Mouse (Mus musculus): ENCODE results near the gene Tmx2. TPM values are rescaled to one million over a fixed set of nuclear protein-coding genes. Genes with fewer than 3 reads are reported as not detected.
"Not testable (repeated sequence)": the region's sequence is repeated elsewhere in the genome, so short reads cannot be mapped to it uniquely, and the experiment has no call there.

Gene Tmx2
- 100 to 1,000 TPM; 243 to 260 (median 256) TPM for total RNA-seq (2022)

- no peak for DNase-seq (ENCODE audit: low spot score in 2 of 2)
These were observed at the start of gene Tmx2 for GRCm38 (mm10) chr2:84679016-84679415. Tmx2 (minus strand) TSS chr2:84679140.

DNA sequence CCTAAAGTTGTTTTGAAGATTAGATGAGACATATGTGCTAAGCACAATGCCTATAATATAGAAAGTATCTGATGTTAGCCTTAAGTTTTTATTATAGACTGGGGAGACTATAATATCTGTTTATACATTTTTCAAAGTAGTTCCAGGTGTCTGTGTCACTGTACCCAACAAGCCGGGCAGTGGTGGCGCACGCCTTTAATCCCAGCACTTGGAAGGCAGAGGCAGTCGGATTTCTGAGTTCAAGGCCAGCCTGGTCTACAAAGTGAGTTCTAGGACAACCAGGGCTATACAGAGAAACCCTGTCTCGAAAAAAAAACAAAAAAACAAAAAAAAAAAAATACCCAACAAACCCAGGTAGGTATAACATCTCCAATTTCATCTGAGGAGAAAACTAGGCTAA is 49.3 kb upstream of the Tmx2 start:
- DNase-seq (ENCODE audit: low spot score in 2 of 2), result not testable (repeated sequence)

- DNase-seq (ENCODE audit: low spot score in 2 of 2), result peak; percentile 94 to 96
These were observed 48.4 kb upstream of the Tmx2 start, which contains the start of gene Clp1 for GRCm38 (mm10) chr2:84727172-84727858. Clp1 (minus strand) TSS chr2:84727350.

- no peak for DNase-seq (ENCODE audit: low spot score in 2 of 2)
These were observed 47.8 kb upstream of the Tmx2 start for GRCm38 (mm10) chr2:84726716-84727115.

DNA sequence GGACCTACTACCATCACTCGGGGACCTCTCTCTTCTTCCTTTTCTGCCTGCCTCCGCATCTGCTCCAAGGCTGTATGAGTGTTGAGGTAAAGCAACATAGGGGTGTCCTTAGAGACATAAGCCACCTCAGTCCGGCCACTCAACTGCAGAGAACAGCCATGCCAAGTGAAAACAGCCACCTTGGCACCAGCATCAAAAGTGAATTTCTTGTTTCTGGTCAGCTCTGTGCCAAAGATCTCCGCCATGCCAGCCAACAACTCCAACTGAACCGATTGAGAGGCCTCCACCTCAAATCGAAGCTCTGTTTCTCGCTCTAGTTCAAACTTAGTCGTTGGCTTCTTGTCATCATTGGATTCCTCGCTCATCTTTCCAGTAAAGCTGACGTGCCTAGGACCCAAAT is 46.8 kb upstream of the Tmx2 start:
- DNase-seq (ENCODE audit: low spot score in 2 of 2), result no peak

DNA sequence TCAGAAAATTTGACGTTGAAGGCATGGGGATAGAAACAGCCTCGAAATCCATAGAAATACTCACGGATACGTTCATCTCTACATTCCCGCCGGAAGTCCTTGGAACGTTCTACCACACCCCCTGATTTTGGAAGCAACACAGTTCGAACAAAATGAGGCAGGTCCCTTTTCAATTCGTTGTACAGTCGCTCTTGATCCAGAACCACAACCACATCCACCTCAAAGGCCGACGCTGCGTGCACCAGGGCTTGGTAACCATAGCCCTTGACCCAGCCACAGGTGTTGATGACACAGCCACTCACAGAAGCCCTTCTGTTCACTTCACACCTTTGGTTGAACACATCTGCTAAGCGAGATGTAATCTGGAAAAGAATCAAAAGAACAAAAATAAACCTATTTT is 44.9 kb upstream of the Tmx2 start:
- no peak for DNase-seq (ENCODE audit: low spot score in 2 of 2)

DNA sequence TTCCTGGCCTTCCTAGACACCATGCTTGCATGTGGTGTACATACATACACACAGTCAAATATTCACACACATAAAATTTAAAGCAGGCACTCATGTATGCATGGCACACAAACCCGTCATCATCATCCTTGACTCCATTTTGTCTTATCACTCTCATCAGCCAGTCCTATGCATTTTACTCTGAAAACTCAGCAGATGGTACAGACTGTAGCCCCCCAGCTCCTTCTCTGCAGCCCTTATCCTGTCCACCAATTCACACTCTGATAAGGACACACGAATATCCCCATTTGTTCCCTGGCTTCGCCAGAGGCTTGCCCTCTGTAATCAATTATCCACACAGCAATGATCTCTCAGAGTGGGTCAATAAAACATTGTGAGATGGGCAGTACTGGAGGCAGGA is 42.2 kb upstream of the Tmx2 start:
- DNase-seq (ENCODE audit: low spot score in 2 of 2), result no peak

- DNase-seq (ENCODE audit: low spot score in 2 of 2), result no peak
These were observed 41.8 kb upstream of the Tmx2 start for GRCm38 (mm10) chr2:84720718-84721117.

GRCm38 (mm10) chr2:84717357-84717756 is 38.4 kb upstream of the Tmx2 start:
- DNase-seq (ENCODE audit: low spot score in 2 of 2), result no peak

DNA sequence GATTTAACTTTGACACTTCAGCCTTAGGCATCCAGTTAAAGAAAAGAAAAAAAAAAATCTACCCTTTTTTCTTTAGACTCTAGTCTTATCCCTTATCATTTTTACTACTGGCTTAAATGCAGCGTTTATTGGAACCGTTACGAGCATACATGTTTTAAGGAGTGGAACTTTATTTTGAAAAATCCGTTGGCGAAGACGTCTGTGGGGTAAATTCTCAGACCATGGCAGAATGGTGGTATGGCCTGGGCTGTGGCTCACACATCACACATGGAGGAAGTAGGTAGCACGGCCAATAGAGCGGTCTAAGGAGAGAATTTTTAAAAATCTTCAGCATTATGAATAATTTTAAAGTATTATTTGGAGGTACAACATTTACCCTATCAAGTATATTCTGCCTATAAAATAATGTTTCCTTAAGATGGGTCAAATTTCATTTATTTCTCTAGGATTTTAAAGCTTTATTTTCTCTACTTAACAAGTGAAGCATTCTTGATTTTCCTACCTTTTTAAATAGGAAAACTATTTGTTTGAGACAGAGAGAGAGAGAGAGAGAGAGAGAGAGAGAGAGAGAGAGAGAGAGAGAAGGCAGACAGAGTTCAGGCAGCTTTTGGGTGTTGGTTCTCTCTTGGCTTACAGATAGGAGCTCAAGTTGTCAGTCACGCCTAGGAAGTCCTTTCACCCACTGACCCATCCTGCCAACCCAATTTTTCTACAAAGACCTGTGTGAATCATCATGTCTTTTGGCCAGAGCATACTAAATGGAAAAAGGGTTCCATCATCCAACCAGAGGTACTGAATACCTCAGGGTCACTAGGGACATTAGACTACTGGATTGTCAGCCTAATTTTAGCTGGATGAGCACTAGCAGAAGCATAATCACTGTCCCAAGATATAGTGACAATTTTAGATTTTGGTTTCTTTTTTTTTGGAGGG is 37.7 kb upstream of the Tmx2 start:
- DNase-seq (ENCODE audit: low spot score in 2 of 2), result no peak

DNA sequence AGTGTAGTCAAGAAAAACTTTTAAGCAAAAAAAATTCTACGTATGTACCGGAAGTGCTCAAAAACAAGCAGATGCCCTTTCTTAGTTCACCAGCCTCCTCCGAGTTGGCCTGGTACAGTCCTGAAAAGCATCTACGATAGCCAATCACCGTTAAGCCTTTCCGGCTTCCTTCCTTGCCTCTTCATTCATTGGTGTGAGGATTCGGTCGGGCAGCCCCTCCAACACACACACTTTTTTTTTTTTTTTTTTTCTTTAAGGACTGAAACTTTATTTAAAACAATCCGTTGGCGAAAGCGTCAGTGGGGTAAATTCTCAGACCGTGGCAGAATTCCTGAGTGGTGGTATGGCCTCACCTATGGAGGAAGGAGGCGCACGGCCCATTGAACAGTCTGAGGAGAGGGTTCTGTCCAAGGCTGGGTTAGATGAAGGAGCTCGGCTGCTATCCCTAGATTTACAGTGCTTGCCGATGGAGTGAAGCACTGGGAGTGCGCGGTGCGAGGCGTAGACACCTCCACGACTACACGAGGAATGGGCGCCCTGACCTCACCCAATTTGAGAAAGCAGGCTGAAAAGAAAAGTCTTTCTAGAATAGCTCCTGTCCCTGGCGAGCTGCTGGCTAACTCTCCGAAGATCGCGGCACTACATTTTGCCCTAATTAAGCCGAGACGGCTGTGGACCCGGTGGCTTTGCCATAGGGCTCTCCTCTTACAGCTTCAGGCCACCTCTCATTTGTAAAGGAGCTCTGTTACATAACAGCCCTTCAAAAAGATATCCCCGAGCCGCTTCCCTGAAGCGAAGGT is 36.8 kb upstream of the Tmx2 start:
- peak; percentile 76 to 95 for DNase-seq (ENCODE audit: low spot score in 2 of 2)

- peak; percentile 96 to 98 for DNase-seq (ENCODE audit: low spot score in 2 of 2)
These were observed 36.0 kb upstream of the Tmx2 start, which contains the start of gene Zdhhc5 for GRCm38 (mm10) chr2:84714811-84715561. Zdhhc5 (minus strand) TSS chr2:84715180.

- DNase-seq (ENCODE audit: low spot score in 2 of 2), result peak in 1 of 2 experiments; percentile 24
These were observed 35.5 kb upstream of the Tmx2 start for GRCm38 (mm10) chr2:84714422-84714810.

DNA sequence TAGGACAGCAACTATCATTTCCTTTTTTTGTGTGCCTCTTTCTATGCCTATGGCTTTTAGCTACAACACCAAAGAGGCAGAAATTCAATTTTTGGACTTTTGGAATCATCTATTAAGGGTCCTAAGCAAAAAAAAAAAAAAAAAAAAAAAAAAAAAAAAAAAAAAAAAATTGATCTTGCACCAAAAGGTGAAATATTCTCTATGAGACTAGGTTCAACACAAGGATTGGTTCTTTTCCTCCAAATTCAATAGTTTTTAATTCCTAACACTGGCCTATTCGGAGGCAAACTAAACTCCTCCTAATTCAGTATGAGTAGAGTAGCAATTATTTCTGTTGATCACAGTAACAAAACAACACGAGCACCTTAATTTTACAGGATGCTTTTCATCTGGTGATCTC is 33.0 kb upstream of the Tmx2 start:
- no peak for DNase-seq (ENCODE audit: low spot score in 2 of 2)

- no peak for DNase-seq (ENCODE audit: low spot score in 2 of 2)
These were observed 28.6 kb upstream of the Tmx2 start for GRCm38 (mm10) chr2:84707523-84707922.

DNA sequence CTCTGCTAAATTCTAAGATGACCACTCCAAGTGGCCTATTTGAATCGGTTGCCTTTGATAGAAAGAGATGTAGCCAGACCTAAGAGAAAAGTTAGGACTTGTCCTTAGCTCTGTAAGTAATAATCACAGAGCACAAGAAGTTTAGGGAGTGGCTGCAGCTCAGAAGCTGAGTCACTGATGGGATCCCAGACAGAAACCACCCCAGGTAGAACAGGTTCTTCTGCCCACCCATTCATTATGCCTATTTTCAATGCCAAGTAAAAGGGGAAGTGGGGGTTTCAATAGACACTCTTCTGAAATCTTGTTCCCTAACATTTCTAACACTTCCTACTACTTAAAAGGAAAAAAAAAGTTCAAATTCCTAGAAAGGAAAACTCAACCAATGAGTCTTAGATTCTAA is 26.4 kb upstream of the Tmx2 start:
- no peak for DNase-seq (ENCODE audit: low spot score in 2 of 2)

- DNase-seq (ENCODE audit: low spot score in 2 of 2), result no peak
These were observed 25.4 kb upstream of the Tmx2 start for GRCm38 (mm10) chr2:84704329-84704728.

- DNase-seq (ENCODE audit: low spot score in 2 of 2), result no peak
These were observed 24.6 kb upstream of the Tmx2 start for GRCm38 (mm10) chr2:84703497-84703896.

- DNase-seq (ENCODE audit: low spot score in 2 of 2), result no peak
These were observed 16.2 kb upstream of the Tmx2 start for GRCm38 (mm10) chr2:84695007-84695695.

GRCm38 (mm10) chr2:84690050-84690449 is 11.1 kb upstream of the Tmx2 start:
- DNase-seq (ENCODE audit: low spot score in 2 of 2), result no peak
